Mouse (Mus musculus) E14TG2a.4 (cell line): ENCODE measurements around the gene Trabd2b.

ENCODE experiments used
- CTCF ChIP-seq: conservative IDR thresholded peaks from 2 replicates; pipeline ENCODE4 v1.5.1; 2014; ENCODE audit warnings: low read length
- NANOG ChIP-seq: IDR thresholded peaks from 2 replicates; pipeline ENCODE4 v1.6.1; 2014; ENCODE audit warnings: borderline replicate concordance, low read length, mixed read lengths
- POU5F1 ChIP-seq: IDR thresholded peaks from 2 replicates; pipeline ENCODE4 v1.6.1; 2014; ENCODE audit warnings: low read length, borderline replicate concordance

DNA sequence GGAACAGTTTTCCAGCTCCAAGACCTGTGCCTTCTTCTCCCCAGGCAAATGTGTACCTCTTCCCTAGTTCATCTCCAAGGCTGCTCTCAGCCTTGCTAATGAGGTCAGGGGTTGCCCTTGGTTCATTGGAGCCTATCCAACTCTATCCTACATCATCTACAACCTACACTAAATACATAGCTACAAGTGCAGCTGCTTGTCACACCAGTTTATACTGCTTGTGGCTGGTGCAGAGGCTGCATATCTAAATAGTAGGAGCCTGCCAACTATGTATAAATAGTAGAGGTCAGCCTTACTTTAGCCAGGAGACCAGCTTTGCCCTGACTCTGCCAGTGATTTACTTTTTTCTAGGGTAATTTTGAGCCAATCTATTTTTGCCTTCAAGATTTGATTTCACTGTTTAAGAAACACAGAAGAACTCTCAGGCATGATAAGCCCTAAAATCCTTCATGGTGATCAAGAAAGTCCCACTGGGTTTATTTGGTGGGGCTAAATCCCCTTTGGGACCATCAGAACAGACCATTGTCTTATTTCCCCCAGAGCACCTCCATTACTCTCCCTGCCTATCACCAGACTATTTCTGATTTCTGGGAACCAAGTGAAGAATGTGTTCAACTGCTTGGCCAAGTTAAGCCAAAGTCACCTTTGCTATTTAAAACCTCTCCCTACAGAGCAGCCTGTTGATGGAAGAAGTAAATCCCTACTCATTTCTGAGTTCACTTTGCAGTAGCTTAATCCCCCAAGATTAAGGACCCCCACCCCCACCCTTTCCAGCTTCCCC, 35.4 kb upstream of the Trabd2b start:
- TF ChIP-seq NANOG, result no peak
- no peak for TF ChIP-seq CTCF
- no peak for TF ChIP-seq POU5F1
